Mouse (Mus musculus): ENCODE data around the gene Nin.

Gene Nin

GRCm38 (mm10) chr12:70118721-70119345 is 5.3 kb upstream of the Nin start:
- DNase-seq (ENCODE audit: low read depth): no peak

GRCm38 (mm10) chr12:70117146-70117545 is 3.6 kb upstream of the Nin start:
- peak; percentile 45 for DNase-seq (ENCODE audit: low read depth)

DNA sequence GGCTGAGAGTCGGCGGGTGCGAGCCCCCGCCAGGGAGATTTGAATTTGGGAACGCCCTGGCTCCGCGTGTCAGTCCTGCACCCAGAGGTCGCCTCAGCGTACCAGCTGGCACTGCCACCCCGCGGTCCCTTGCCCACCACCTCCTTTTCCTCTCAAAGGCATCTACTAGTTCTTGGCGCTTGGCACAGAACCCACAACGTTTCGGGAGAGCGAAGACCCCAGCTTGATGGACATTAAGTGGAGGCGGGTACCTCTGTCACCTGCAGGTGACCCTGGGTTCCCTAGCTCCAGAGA is 1.5 kb downstream of the Nin start:
- no peak for DNase-seq (ENCODE audit: low read depth)

- peak; percentile 13 for DNase-seq (ENCODE audit: low read depth)
Measured at GRCm38 (mm10) chr12:70111367-70112089, 2.0 kb downstream of the Nin start.

GRCm38 (mm10) chr12:70111117-70111366 is 2.5 kb downstream of the Nin start:
- DNase-seq (ENCODE audit: low read depth): no peak

GRCm38 (mm10) chr12:70110375-70111116 is 3.0 kb downstream of the Nin start:
- DNase-seq (ENCODE audit: low read depth): no peak

GRCm38 (mm10) chr12:70109921-70110320 is 3.6 kb downstream of the Nin start:
- no peak for DNase-seq (ENCODE audit: low read depth)

DNA sequence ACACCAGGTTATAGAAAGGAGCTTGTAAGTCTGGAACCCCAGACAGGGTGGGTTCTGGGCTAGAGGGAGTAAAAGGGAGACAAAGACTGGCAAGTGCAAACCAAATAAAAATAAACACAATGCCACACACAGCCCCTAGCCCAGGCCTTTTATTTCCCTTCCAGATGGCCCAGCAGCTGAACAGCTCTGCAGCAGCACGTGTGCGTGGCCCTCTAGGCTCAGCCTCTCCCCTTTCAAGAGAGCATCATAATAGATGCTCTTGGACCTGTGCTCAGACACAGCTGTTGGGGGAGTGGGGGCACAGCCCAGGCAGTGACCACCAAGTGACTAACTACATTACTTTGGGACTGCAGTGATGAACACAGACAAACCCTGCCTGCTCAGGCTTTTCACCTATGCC is 5.4 kb downstream of the Nin start:
- DNase-seq (ENCODE audit: low read depth): no peak

- no peak for DNase-seq (ENCODE audit: low read depth)
Measured at GRCm38 (mm10) chr12:70106508-70106907, 7.0 kb downstream of the Nin start.

- DNase-seq (ENCODE audit: low read depth): no peak
Measured at GRCm38 (mm10) chr12:70105885-70106284, 7.6 kb downstream of the Nin start.

GRCm38 (mm10) chr12:70104776-70105420 is 8.6 kb downstream of the Nin start:
- DNase-seq (ENCODE audit: low read depth): no peak

- DNase-seq (ENCODE audit: low read depth): no peak
Measured at GRCm38 (mm10) chr12:70104199-70104598, 9.3 kb downstream of the Nin start.

DNA sequence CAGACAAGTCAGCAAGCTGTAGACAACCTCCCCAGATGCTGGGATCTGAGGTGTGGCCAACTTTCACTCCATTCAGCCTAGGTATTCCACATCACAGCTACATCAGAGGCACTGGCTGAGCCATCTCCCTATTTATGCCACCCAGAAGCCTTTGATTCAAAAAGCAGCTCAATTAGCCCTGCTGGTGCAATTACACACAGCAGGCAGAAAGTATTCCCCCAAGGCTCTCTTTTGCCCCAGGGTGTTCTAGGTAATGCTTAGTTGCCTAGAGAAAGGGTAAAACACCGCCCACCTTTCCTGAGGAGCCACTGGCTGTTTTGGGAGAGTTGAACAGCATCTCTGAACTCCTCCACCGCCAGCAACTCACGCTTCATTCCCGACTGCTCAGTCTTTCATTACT is 10.3 kb downstream of the Nin start:
- DNase-seq (ENCODE audit: low read depth): no peak

DNA sequence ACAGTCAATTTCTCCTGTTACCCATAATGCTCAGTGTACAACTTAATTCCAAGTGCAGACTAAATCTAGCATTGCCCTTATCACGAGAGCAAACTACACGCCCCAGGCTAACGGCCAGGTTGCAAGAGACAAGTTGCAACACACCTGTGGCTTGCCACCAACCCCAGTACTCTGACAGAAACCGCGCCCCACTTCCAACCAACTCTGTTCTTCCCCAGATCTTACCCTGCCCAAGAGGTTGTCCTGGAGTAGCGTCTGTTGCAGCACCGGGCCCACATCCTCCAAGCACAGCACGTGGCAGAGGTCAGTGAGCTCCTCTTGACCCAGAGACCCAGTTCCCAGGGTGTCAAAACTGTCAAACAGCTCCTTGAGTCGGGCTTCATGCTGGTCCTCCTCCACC is 11.1 kb downstream of the Nin start:
- DNase-seq (ENCODE audit: low read depth): no peak

GRCm38 (mm10) chr12:70101823-70102222 is 11.7 kb downstream of the Nin start:
- no peak for DNase-seq (ENCODE audit: low read depth)

DNA sequence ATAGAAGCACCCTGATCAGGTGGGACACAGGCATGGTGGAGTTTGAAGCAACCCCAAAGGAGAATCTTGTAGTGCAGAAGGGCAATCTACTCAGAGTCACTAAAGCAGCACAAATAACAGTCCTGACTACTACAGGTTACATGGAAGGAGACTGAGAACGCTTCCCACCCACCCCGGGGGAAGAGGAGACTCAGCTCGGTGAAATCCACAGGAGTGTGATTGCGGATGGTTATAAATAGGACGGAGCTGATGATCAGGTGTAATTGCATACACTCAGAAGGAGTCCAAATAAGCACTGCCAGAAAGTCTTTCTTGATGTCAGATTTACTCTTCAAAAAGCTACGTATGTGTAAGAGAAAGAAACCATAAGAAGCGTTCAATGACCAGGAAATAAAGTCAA is 15.6 kb downstream of the Nin start:
- no peak for DNase-seq (ENCODE audit: low read depth)

DNA sequence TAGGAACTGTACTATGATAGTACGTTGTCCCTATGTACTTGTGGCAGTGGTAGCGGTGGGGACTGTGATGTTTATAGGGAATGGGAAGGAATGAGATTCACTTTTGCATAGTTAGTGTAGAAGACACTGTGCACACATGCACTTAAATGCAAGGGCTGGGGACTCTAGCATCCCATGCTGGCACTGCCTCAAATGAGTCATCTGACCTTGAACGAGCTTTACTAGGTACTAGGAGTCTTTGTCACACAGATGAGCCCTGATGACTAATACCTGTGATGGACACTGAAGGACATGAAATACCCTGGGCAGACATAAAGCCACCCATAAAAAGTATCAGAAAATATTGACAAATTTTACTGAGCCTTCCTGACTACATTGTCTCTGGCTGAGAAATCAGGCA is 16.2 kb downstream of the Nin start:
- DNase-seq (ENCODE audit: low read depth): no peak

DNA sequence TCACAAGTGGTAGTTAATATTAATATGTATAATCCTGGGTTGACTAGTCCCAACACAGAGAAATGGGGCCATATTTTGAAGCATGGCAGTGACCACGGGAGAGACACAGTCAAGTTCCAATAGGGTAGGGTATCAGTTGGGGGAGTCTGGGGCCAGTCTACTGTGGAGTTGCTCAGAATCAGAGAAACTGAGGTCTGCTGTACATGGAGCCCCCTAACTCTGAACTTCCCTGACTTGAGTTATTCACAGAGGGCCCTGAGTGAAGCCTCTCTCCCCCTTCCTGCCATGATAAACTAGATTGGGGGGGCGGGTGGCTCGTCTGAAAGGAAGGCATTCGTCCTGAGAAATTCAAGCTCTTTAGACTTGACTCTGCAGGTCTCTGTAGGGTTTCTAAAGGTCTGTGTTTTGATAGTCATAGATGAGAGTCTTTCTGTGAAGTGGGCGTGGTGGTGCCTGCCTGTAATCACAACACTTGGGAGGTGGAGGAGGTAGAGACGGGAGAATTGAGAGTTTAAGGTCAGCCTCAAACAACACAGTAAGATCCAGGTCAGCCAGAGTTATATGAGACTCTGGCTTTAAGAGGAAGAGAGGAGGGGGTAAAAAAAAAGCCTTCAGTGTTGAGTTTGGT is 20.1 kb downstream of the Nin start:
- DNase-seq (ENCODE audit: low read depth): no peak

- DNase-seq (ENCODE audit: low read depth): no peak
Measured at GRCm38 (mm10) chr12:70088297-70088696, 25.2 kb downstream of the Nin start.

DNA sequence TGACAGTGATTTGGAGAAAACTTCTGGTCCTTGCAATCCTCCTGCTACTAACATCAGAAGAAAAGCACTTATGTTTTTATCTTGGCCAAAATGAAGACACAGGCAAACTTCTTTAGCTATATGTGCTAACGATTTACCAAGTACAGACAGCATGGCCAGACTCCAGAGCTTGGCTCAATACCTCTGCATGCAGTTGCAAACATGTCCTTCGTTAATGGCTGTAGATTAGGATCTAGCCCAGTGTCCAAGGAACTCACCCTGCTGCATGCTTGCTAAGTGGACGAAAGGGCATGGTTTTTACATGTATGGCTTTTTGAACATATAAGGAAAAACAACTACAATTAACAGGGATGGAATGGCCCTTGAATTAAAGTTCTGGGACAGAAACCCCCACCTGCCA is 28.2 kb downstream of the Nin start:
- DNase-seq (ENCODE audit: low read depth): no peak

DNA sequence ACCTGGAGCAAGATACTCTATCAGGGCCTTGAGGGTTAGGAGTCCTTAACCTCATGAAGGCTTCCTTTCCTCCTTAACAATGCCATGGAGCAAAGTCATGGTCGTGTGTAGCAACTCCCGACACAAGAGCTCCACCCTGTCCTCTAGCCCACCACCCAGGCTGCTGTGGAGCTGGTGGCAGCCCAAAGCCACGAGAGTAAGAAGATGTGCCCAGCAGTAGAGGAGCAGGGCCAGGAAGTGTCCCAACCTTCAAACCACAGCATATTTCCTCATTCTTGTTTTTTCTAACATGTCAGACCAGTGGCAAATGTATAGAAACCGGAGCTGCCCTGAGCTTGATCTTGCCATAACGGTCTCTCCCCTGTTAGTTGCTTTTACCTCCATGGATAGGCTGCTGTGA is 29.3 kb downstream of the Nin start:
- DNase-seq (ENCODE audit: low read depth): no peak

- DNase-seq (ENCODE audit: low read depth): no peak
Measured at GRCm38 (mm10) chr12:70083737-70084136, 29.8 kb downstream of the Nin start.
